Mouse (Mus musculus): ENCODE results near the gene Tcl1b5. TPM values are rescaled to one million over a fixed set of nuclear protein-coding genes. Genes with fewer than 3 reads are reported as not detected.

Gene Tcl1b5
- polyA plus RNA-seq, 1 experiment from 2014 or later = not detected

Other genes starting within 250 kb of the Tcl1b5 start
- 0.51 and 0.66 TPM in 2 replicates for gene Syne3, start 166.5 kb upstream of the Tcl1b5 start, polyA plus RNA-seq (2015; fragmentation: Nextera tagmentation; extraction: Ambion mirVana)
- gene Glrx5, start 143.7 kb upstream of the Tcl1b5 start, polyA plus RNA-seq (2015; fragmentation: Nextera tagmentation; extraction: Ambion mirVana) = 185 and 199 TPM in 2 replicates
- not detected in 2 replicates for gene Tcl1b2, start 30.3 kb upstream of the Tcl1b5 start, polyA plus RNA-seq (2015; fragmentation: Nextera tagmentation; extraction: Ambion mirVana)
- gene Tcl1b1, start 16.7 kb upstream of the Tcl1b5 start, polyA plus RNA-seq (2015; fragmentation: Nextera tagmentation; extraction: Ambion mirVana) = not detected in 2 replicates
- not detected in 2 replicates for gene Tcl1b3, start 14.7 kb downstream of the Tcl1b5 start, polyA plus RNA-seq (2015; fragmentation: Nextera tagmentation; extraction: Ambion mirVana)
- not detected in 2 replicates for gene Tcl1b4, start 25.6 kb downstream of the Tcl1b5 start, polyA plus RNA-seq (2015; fragmentation: Nextera tagmentation; extraction: Ambion mirVana)
- not detected in 2 replicates for gene Tcl1, start 46.4 kb downstream of the Tcl1b5 start, polyA plus RNA-seq (2015; fragmentation: Nextera tagmentation; extraction: Ambion mirVana)
- gene Tunar, start 157.5 kb downstream of the Tcl1b5 start, polyA plus RNA-seq (2015; fragmentation: Nextera tagmentation; extraction: Ambion mirVana) = 0.10 and 0.15 TPM in 2 replicates